Mouse (Mus musculus): ENCODE data around the gene Syncrip. TPM values are rescaled to one million over a fixed set of nuclear protein-coding genes. Genes with fewer than 3 reads are reported as not detected.
A peak's percentile ranks its signal among the peaks of the same experiment; 100 is the strongest.
"Not testable (repeated sequence)": the region's sequence is repeated elsewhere in the genome, so short reads cannot be mapped to it uniquely, and the experiment has no call there.

Gene Syncrip
- 3.0 and 3.8 TPM in 2 replicates for polyA plus RNA-seq (2012)

DNA sequence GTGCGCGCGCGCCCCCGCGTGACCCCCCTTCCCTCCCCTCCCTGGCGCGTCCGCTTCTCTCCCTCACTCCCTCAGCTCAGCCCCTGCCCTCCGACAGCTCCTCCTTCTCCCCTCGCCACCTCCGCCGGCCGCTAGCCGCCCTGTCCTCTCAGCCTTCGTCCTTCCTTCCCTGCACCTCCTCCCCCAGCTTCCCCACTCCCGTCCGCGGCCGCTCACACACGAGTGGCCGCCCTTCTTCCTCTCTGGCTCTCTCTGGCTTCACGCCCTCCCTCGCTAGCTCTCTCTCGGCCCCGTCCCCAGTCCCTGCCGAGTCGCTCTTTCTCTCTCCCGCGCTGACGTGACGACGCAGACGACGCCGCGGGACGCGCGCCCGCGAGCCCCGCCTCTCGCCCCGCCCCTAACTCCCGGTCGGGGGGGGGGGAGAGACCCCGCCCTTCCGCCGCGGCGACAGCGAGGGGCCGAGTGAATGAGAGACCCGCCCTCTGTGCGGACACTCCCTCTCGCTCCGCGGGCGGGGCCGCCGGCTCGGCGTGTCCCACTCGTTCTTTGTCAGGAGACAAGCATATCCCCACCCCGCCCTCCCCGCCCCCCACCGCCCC lies at the start of gene Syncrip:
Gene Syncrip (minus strand): TSS at position 345 of the 599 bp plus-strand sequence.
- H3K4me3 ChIP-seq (replicated peaks): peak within 1 kb of the TSS; percentile 88
- H3K27me3 ChIP-seq (ENCODE audit: control insufficient read depth): peaks cover 32% of the 10 kb centered on the region
- not testable (repeated sequence) for H3K9me3 ChIP-seq (ENCODE audit: control insufficient read depth, low read length)
- H3K36me3 ChIP-seq (ENCODE audit: control insufficient read depth): peaks cover 29% of the 10 kb centered on the region
- H3K4me1 ChIP-seq (ENCODE audit: control insufficient read depth): peaks cover 36% of the 10 kb centered on the region

DNA sequence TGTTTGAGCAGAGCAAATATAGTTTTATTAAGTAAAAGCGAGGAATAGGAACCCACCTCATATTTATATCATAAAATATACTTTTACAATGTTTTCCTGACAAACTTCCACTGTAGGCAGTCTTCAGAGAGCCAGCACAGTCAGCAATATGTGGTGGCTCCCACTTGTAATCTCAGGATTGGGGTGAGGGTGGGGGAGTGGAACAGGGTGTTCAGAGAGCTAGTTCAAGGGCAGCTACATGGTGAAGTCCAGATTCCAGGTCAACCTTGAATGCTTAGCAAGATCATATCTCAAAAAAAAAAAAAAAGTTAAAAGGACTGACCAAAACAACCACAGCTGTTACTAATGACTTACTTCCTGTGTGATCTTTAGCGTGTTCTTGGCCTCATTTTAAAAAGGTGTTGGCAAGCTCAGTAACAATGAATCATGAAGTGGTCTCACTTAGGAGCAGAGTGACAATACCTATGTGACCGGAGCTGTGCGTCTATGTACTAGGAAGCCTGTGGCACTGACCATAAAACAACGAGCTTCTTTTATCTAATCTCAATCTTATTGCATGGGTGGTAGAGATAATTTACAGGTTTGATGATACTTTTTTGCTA lies 47.7 kb upstream of the Syncrip start:
- TF ChIP-seq TAL1 (IDR thresholded peaks at IDR 0.05; ENCODE audit: low read length): no peak
- no peak for TF ChIP-seq GATA1 (IDR thresholded peaks at IDR 0.05; ENCODE audit: low read length)
- Histone ChIP-seq H3K9me3 (ENCODE audit: control insufficient read depth, low read length) (no peaks in the 10 kb centered on the region), H3K4me1 (ENCODE audit: control insufficient read depth) (peaks cover 13% of the 10 kb centered on the region), H3K36me3 (ENCODE audit: control insufficient read depth) (no peaks in the 10 kb centered on the region), H3K4me3 (replicated peaks) (no peak overlapping the region), H3K27me3 (ENCODE audit: control insufficient read depth) (no peaks in the 10 kb centered on the region)

DNA sequence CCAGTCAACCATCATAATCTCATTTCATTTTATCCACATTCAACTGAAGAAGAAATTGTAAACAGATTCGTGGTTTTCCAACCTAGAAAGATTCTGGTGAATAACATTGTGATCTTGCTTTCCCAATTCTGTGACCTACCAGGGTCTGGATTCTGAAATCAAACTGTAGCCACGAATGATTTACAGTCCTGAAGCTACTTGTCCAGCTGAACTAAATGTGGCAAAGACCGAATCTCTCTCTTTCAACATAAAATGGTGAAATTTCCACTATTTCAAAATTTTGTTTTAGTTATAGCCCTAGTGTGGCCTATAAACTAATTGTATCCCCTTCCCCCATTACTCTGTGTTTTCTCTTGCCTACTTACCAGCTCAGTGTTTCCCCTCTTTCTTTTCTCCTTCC lies 47.2 kb upstream of the Syncrip start:
- TF ChIP-seq TAL1 (IDR thresholded peaks at IDR 0.05; ENCODE audit: low read length): no peak
- TF ChIP-seq GATA1 (IDR thresholded peaks at IDR 0.05; ENCODE audit: low read length): no peak
- H3K4me3 ChIP-seq (replicated peaks): no peak overlapping the region

DNA sequence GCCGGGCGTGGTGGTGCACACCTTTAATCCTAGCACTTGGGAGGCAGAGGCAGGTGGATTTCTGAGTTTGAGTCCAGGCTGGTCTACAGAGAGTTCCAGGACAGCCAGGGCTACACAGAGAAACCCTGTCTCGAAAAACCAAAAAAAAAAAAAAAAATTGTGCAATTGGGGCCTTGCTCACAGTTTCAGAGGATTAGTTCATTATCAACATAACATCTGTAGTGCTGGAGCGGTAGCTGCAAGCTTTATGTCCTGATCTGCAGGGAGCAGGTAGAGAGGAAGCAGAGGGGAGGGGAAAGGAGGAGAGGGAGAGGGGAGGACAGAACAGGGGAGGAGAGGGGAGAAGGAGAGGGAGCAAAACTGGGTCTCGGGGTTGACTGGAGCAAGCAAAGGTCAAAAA lies 46.4 kb upstream of the Syncrip start:
- H3K36me3 ChIP-seq (ENCODE audit: control insufficient read depth): no peaks in the 10 kb centered on the region
- no peak for TF ChIP-seq TAL1 (IDR thresholded peaks at IDR 0.05; ENCODE audit: low read length)
- TF ChIP-seq GATA1 (IDR thresholded peaks at IDR 0.05; ENCODE audit: low read length): no peak
- no peaks in the 10 kb centered on the region for H3K27me3 ChIP-seq (ENCODE audit: control insufficient read depth)
- H3K9me3 ChIP-seq (ENCODE audit: control insufficient read depth, low read length): no peaks in the 10 kb centered on the region
- H3K4me3 ChIP-seq (replicated peaks): no peak overlapping the region
- H3K4me1 ChIP-seq (ENCODE audit: control insufficient read depth): peaks cover 19% of the 10 kb centered on the region

More for the DNA sequence above, 47.2 kb upstream of the Syncrip start:
- no peaks in the 10 kb centered on the region for H3K36me3 ChIP-seq (ENCODE audit: control insufficient read depth)
- H3K9me3 ChIP-seq (ENCODE audit: control insufficient read depth, low read length): no peaks in the 10 kb centered on the region
- H3K27me3 ChIP-seq (ENCODE audit: control insufficient read depth): no peaks in the 10 kb centered on the region
- peaks cover 18% of the 10 kb centered on the region for H3K4me1 ChIP-seq (ENCODE audit: control insufficient read depth)

DNA sequence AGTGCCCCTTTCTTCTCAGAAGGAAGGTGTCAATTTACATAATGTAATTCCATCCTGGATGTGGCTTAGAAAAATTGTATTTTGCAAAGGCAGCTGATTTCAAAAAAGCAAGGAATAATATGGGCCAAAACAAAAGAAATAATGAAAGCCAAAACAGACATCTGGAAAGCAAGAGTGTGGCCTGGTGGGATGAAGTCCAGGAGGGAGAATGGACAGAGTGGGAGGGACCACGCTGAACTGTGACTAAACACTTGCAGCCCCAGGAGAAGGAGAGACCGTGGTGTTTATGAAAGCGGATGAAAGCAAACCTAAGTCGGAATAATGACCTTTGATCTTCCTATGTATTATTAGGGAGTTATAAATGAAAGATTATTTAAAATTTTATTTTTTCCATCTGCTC lies 45.6 kb upstream of the Syncrip start:
- Histone ChIP-seq H3K9me3 (ENCODE audit: control insufficient read depth, low read length) (no peaks in the 10 kb centered on the region), H3K4me1 (ENCODE audit: control insufficient read depth) (peaks cover 25% of the 10 kb centered on the region), H3K4me3 (replicated peaks) (no peak overlapping the region), H3K27me3 (ENCODE audit: control insufficient read depth) (no peaks in the 10 kb centered on the region), H3K36me3 (ENCODE audit: control insufficient read depth) (no peaks in the 10 kb centered on the region)
- no peak for TF ChIP-seq GATA1 (IDR thresholded peaks at IDR 0.05; ENCODE audit: low read length)
- no peak for TF ChIP-seq TAL1 (IDR thresholded peaks at IDR 0.05; ENCODE audit: low read length)

DNA sequence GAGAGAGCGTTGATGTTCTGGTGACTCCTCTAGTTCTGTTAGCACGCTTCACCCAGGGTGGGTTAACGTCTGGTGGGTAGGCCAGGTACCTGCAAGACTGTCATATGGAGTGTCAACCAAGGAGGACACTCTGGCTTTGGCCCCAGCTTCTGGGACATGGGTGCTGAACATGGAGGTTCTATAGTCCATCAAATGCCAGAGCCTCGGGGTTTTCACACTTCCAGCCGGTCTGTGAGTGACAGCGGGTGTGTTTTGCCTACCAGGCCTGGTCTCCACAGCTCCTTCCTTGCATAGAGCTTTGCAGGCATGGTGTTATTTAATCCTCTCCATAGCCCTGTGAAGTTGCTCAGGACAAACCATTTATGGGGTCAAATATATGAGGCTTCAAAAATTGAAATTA lies 43.0 kb upstream of the Syncrip start:
- Histone ChIP-seq H3K9me3 (ENCODE audit: control insufficient read depth, low read length) (no peaks in the 10 kb centered on the region), H3K4me1 (ENCODE audit: control insufficient read depth) (peaks cover 42% of the 10 kb centered on the region), H3K36me3 (ENCODE audit: control insufficient read depth) (peaks cover 17% of the 10 kb centered on the region), H3K27me3 (ENCODE audit: control insufficient read depth) (no peaks in the 10 kb centered on the region), H3K4me3 (replicated peaks) (no peak overlapping the region)
- no peak for TF ChIP-seq TAL1 (IDR thresholded peaks at IDR 0.05; ENCODE audit: low read length)
- TF ChIP-seq GATA1 (IDR thresholded peaks at IDR 0.05; ENCODE audit: low read length): no peak

DNA sequence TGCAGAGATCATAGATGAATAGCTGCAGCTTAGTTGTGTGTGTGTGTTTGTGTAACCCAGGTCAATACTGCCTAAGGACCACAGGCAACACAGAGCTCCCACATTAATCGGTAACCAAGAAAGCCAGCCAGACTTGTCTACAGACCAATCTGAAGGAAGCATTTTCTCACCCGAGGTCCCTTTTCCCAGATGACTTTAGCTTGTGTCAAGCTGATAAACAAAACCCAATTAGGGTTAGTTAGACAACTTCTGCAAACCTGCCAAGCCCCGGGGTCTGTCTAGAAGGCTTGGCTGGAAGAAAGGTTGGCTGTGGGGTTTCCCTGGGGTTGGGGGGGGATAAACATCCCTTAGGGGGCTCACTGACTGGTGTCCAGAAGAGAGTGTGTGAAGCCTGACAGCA lies 42.4 kb upstream of the Syncrip start:
- Histone ChIP-seq H3K36me3 (ENCODE audit: control insufficient read depth) (peaks cover 22% of the 10 kb centered on the region), H3K9me3 (ENCODE audit: control insufficient read depth, low read length) (no peaks in the 10 kb centered on the region), H3K4me3 (replicated peaks) (no peak overlapping the region), H3K4me1 (ENCODE audit: control insufficient read depth) (peaks cover 46% of the 10 kb centered on the region), H3K27me3 (ENCODE audit: control insufficient read depth) (no peaks in the 10 kb centered on the region)
- TF ChIP-seq GATA1 (IDR thresholded peaks at IDR 0.05; ENCODE audit: low read length): no peak
- no peak for TF ChIP-seq TAL1 (IDR thresholded peaks at IDR 0.05; ENCODE audit: low read length)

DNA sequence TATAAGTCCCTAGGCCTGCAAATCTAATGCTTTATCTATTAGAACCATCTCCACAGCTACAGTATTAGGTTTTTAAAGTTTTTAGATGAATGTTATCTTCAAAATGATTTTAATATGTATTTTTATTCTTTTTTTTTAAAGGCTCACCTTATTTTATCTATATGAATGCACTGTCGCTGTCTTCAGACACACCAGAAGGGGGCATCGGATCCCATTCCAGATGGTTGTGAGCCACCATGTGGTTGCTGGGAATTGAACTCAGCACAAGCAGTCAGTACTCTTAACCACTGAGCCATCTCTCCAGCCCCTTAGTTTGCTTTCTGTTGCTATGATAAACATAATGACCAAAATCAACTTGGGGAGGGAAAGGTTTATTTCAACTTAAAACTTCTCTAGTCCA lies 42.0 kb upstream of the Syncrip start:
- no peak overlapping the region for H3K4me3 ChIP-seq (replicated peaks)
- peaks cover 25% of the 10 kb centered on the region for H3K36me3 ChIP-seq (ENCODE audit: control insufficient read depth)
- no peak for TF ChIP-seq GATA1 (IDR thresholded peaks at IDR 0.05; ENCODE audit: low read length)
- TF ChIP-seq TAL1 (IDR thresholded peaks at IDR 0.05; ENCODE audit: low read length): no peak
- peaks cover 46% of the 10 kb centered on the region for H3K4me1 ChIP-seq (ENCODE audit: control insufficient read depth)
- H3K27me3 ChIP-seq (ENCODE audit: control insufficient read depth): no peaks in the 10 kb centered on the region
- H3K9me3 ChIP-seq (ENCODE audit: control insufficient read depth, low read length): no peaks in the 10 kb centered on the region

DNA sequence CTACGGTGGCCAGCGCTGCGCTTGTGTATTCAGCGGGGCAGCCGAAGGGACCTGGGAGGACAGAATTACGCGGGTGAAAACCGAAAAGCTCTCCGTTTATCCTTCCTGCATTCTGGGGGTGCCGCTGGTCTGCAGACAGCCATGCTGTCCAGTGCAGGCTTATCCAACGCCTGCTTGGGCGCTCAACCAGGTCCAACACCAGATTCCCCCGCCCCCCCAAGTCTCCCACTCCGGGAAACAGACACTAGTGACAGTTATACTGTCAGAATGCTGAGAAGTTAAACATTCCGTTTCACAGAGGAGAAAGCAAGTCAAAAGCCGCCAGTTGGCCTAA lies 40.9 kb upstream of the Syncrip start:
- Histone ChIP-seq H3K27me3 (ENCODE audit: control insufficient read depth) (no peaks in the 10 kb centered on the region), H3K9me3 (ENCODE audit: control insufficient read depth, low read length) (no peaks in the 10 kb centered on the region), H3K4me3 (replicated peaks) (peak overlapping the region; percentile 76), H3K4me1 (ENCODE audit: control insufficient read depth) (peaks cover 41% of the 10 kb centered on the region), H3K36me3 (ENCODE audit: control insufficient read depth) (peaks cover 25% of the 10 kb centered on the region)
- TF ChIP-seq TAL1 (IDR thresholded peaks at IDR 0.05; ENCODE audit: low read length) (no peak), GATA1 (IDR thresholded peaks at IDR 0.05; ENCODE audit: low read length) (no peak)
